Mouse (Mus musculus) brain, embryonic 18.5 days (tissue): ENCODE measurements around the gene Mov10.

Source experiments
- DNase-seq: peaks from one replicate; pipeline ENCODE4 v3.0.0-alpha.2; 2012; ENCODE audit warnings: low read depth, low spot score

Gene Mov10

DNA sequence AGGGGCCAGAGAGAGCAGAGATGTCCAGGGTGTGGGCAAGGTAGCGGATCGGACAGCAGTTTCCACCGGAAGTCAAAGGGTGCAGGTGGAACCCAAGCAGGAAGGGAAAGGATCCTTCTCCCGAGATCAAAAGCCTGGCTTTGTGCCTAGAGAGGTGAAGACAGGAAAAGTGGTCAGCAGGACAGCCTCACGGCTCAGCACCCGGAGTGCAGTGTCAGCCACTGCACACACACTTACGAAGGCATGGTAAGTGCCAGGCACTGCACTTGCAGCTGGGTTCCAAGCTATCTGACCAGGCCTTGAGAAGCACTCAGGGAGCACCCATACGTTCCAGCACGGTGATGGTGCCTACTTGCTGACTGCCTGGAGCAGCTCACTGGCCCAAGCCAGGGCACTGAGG lies 12.8 kb downstream of the Mov10 start:
- DNase-seq = no peak

DNA sequence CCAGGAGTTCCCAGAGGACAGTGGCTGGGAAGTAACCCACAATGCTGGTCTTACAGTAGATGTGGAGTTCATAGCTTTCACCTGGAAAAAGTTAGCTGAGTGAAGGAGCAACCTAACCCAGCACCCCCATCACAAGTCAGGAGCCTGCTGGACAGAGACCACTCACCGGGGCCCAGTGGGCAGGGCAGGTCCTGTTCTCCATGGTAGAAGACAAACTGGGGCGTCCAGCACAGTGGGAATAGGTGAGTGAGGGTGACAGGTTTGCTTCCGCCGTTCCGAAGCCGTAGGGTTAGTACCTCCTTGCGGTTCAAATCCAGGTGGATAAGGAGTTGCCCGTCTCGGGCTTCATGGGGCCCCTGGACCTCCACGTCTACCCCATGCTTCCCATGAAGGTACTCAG lies 14.1 kb downstream of the Mov10 start:
- no peak for DNase-seq

DNA sequence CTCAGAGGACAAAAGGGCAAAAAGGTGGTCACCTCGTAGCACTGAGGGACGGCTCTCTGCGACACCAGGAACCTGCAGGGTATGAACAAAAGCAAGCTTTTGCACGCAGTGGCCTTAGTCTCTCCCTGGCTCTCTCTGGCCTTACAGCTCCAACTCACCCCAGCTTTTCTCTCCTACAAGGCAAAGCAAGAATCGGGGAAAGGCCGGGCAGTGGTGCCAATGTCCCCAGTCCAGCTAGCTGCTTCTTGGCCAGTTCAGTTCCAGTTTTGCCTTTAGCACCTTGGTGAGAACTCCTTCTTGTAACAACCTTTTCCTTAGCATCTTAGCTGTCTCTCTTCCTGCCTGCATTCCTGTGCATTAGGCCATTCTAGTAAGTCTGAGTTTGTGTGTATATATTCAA lies 16.9 kb downstream of the Mov10 start:
- no peak for DNase-seq

DNA sequence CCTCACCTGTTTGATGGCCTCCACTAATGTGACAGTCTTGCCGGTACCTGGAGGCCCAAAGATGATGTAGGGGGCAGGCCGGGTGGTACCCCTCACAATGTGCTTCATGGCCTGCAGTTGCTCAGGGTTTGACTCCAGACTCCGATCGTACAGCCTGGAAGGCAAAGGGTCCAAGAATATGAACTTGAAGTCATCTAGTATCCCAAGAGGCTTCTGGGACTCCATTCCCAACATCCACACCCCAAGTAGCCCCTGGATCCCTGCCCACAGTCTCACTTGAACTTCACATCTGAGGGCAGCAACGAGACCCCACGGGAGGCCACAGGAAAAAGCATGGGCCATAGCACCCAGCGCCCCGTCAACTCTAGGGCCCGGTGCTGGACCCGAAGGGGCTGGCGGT lies 17.7 kb downstream of the Mov10 start:
- DNase-seq = no peak

DNA sequence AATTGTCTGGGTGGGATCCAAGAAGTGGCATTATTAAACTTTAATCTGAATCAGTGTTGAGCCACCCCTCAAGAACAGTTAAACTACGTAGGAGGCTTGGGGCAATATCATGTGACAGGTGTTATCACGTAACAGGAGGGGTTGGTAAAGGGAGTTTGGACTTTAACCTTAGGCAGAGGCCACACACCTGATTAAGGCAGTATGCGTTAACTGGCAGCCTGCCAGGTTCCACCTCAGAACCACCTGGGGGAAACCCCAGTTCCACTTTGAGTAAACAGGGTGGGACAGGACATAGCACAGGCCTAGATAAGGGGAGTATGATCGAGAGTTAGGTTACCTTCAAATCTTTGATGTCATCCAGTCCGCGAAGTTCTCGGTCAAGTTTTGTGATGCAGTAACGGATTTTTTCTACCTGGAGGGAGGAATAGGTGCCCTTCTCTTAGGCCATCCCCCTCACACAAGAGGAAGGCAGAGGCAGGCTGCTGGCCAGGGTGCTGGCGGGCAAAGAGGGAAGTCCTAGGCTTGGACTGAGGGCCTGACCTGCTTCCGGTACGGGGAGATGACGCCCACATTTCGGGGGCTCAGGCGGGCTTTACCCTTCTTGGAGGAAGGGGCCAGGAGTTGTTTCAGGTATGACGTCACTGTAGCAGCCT lies 21.8 kb downstream of the Mov10 start:
- DNase-seq = no peak

DNA sequence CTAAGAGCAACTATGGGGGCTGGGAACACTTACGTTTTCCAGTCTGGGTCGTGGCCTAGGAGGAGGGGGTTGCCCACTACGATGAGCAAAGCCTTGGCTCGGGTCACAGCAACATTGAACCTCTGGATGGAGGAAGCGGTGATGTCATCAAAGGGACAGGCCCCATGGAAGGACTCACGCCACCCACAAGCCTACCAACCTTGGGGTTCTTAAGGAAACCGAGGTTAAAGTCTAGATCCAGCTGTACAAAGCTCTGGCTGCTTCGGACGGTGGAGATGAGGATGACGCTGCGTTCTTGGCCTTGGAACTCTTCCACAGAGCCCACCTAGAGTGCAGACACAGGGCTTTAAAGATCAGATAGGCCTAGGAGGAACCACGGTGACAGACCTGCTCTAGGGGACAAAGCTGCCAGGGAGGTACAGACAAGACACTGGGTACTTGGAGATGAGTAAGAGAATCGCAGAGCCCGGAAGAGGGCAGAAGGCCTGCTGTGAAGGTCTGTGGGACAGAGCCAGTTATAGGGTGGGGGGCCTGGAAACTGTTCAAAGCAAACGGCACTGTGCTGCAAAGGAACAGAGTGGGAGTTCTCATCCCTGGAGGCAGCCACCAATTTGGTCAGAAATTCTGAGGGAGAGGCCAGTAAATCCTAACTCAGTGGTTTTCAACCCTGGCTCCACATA lies 22.6 kb downstream of the Mov10 start:
- no peak for DNase-seq

DNA sequence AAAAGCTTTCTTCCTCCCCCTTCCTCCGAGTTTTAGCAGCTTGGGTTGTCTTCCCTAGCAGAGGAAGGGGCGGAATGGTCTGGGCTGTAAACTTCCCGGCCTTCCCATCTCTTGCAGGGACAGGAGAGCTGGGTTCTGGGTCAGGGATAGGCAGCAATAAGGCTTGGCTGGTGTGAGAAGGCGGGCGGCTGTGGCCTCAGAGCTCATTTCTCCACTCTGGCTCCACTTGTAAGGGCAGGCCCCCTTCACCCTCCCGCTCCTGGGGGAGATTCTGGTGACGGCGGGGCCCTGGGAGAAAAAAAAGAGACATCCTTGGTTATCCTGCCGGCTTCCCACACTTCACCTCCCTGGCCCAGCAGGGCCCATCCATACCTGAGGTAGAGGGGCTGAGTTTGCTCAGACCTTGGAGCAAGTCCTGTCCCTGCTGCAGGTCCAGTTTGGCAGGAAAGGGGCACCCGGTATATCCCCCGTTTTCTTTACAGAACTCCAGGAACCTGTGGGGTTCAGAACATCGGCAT lies 23.4 kb downstream of the Mov10 start:
- DNase-seq = no peak

DNA sequence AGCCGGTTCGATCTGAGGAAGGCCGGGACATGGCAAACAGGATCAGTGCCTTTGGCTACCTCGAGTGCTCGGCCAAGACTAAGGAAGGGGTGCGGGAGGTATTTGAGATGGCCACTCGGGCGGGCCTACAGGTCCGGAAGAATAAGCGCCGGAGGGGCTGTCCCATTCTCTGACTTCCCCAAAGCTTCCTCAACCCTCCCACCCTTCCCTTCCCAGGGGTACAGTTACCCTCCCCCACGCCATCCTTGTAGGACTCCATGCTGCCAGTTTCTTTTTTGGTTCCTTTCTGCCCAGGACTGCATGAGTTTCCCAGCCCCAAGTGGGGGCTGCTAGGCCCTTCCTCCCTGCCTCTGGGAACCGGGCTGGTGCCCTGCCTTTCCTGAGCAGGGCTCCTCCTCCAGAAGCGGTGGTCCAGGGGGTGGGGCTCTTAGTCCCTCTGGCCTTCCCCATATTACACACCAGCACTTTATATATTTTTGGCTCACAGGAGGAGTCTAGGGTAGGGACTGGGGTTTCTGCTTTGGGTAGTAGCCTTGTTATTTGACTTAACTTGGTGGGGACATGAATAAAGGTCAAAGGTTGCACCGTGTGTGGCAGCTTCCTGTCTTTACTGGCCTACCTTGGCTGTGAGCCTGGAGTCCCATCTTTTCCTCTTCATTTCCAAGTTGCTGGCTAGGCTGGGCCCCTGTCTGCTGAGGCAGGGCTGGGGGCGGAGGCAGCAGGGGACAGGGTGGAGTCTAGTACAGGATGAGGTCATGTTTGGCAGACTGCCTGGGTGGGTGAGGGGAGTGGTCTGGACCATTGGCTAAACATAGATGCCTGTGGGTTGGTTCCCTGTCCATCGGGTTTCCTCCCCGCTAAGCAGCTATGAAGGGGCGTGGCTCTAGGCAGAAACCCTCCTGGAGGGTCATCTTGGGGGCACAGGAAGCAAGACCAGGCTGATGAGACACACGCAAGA lies 24.2 kb downstream of the Mov10 start:
- no peak for DNase-seq

DNA sequence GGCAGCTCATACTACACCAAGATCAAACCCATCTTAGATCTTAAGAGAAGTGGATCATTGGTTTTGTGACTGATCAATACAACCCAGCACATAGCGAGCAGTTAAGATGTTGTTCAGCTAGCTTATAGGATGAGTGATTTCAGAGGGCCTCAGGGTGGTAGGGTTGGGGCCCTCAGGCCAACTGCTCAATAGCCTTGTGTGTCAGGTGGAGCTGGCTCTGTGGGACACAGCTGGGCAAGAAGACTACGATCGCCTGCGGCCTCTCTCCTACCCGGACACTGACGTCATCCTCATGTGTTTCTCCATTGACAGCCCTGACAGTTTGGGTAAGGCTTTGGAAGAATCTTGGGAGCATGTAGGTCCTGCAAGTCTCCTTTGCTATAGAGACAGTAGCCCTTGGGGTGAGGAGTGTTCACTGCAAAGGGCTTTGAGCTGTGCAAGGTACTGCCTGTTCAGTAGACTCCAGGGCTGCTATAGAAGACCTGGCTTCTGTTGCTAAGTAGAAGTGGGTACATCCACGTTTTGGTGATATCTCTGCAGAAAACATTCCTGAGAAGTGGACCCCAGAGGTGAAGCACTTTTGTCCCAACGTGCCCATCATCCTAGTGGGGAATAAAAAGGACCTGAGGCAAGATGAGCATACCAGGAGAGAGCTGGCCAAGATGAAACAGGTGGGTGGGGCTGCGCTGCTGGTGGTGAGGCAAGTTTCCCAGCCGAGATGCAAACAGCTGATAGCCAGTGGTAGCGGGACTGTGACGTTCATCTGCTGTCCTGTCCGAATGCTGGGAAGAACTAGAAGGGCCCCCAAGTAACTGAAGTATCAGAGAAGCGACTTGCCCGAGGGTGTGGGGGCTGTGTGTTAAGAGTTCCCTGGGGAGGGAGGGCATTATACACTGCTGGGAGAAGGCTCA lies 25.7 kb downstream of the Mov10 start:
- no peak for DNase-seq

DNA sequence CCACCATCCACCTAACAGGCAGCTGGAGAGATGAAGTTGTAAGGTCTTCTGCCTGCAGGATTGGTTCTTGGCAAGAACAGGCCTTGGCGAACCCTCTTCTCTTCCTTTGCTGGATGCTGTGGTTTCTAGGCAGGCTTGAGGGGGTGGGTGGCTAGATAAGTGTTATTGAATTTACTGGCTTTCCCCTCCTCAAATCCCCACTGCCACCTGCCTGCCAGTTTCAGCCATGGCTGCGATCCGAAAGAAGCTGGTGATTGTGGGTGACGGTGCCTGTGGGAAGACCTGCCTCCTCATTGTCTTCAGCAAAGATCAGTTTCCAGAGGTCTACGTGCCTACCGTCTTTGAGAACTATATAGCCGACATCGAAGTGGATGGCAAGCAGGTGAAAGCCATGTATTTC lies 26.7 kb downstream of the Mov10 start:
- no peak for DNase-seq

DNA sequence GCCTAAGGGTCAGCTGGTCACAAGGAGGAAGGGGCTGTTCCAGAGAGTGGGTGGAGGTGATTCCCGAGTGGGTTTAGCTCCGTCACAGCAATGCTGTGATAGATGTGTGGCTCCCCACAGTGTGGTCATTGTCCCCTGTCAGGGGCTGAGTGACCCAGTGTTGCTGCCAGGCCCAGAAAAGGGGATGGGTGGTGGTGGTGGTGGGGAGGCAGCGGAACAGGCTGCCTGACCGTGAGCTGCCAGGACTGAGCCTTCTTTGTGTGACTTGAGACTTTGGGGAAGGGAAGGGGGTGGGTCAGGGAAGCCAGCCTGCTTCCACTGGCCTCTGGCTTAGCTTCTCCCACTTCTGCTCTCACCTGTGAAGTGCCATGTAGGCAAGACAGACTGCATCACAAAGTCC lies 27.3 kb downstream of the Mov10 start:
- no peak for DNase-seq

DNA sequence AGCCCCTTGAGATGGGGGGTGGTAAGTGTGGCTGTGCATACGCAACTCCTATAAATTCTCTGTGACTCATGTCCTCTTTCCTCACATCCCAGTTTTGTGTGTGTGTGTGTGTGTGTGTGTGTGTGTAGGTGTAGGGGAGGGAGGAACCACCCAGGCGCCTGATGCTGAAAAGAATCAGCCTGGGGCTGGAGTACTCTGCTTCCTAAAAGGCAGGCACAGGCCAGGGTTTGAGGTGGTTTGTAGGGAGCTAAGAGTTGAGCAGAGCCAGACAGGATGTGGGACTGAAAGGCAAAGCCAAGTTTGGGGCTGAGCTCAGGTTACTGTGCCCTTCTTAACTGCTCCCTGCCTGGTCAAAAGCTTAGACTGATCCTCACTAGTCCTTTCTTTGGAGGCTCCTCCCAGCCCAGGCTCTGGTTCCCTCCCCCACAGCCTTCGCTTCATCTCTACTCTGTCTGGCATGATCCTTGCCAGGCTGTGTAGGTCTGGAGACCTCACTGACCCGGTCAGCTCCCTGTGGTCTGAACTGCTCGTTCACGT lies 27.9 kb downstream of the Mov10 start:
- DNase-seq = no peak

DNA sequence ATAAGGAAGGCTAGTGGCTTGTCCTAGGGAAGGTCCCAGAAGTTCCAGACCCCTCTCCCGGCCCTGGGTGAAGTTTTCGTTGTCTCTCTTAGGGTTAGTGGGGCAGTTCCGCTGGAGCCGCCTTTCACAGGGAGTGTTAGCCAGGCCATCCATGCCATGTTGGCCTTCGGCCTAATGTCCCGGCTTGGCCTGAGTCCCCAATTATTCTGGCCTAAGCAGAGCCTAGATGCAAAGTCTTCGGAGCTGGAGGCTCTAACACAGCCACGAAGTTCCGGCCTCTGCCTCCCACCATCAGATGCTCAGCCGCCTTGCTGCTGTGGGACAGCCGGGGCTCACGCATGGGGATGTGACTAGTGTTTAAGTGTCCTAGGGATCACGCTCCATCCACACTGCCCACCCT lies 28.5 kb downstream of the Mov10 start:
- DNase-seq = no peak

DNA sequence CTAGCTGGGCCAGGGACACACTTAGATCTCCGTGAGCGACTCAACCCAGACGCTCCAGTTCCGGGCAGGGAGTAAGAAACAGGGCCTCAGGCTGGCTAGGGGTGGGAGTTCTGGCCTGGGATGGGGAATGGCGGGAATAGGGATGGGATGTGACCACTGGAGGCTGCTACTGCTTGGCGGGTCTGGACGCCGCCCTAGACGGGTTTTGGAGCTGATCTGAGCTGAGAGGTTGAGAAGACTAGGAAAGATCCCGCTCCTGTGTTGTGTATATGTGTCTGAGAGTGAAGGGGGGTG lies 29.1 kb downstream of the Mov10 start:
- DNase-seq = no peak

DNA sequence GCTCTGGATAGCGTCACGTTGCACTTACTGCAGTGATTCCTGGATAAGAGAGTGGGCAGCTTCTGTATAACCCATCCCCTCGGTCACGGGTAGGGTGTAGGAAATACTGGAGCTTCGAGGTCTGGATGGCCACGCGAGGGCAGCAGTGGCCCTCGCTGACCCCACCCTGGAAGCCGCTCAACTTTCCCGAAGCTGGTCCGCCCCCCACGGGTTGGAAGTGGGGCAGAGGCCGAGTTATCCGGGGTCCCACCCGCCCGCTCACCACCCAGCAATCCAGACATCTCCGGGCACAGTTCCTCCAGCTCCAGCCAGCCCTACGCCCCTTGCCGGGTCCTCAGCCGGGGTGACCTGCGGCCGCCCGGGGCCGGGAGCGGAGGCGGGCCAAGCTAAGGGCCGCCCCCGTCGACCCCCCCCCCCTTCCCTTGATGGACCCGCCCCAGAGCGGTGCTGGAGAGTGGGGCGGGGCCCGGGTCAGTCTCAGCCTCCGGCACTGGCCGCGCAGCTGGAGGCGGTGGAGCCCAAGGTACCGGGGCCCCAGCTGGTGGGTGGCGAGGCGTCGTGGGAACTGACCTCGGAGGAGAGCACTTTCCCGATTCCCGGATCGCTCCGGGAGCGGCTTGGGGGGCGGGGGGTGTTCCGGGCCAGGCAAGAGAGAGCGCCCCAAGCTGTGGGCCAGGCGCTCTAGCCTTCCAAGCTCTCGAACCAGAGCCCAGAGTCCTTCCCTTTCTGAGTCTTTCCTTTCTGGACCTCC lies 29.6 kb downstream of the Mov10 start:
- no peak for DNase-seq

DNA sequence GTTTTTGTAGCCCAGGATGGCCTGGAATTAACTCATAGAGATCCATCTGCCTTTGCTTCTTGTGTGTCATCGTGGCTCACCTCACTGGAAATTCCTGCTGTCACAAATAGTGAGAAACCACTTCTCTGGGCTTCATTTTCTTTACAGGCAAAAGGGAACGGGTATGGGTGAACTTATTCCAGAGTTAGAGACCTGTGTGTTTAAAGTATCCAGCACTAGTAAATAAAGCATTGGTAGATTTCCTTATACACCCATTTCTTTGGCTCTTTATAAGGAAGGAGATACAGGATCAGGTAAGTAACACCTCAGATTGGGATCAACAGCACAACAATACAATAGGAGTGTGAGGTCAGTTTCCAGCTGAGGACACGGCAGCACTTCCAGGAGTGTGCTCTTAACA lies 30.3 kb downstream of the Mov10 start, which contains the start of gene Rhoc:
Gene Rhoc (plus strand): TSS at position 301 of the 400 bp plus-strand sequence.
- no peak for DNase-seq

DNA sequence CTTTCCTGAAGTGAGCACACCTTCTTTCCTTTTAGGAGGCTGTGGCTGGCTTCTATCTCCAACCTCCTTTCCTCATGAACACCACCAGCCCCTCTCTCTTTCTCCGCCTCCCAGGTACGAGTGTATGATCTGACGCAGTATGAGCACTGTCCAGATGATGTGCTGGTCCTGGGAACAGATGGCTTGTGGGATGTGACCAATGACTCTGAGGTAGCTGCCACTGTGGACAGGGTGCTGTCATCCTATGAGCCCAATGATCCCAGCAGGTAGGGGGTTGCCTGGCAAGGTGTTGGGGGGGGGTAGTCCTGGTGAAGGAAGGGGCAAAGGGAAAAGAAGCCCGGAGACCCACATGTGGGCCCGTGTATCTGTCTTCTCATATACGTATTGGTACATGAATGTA lies 33.1 kb downstream of the Mov10 start:
- no peak for DNase-seq

DNA sequence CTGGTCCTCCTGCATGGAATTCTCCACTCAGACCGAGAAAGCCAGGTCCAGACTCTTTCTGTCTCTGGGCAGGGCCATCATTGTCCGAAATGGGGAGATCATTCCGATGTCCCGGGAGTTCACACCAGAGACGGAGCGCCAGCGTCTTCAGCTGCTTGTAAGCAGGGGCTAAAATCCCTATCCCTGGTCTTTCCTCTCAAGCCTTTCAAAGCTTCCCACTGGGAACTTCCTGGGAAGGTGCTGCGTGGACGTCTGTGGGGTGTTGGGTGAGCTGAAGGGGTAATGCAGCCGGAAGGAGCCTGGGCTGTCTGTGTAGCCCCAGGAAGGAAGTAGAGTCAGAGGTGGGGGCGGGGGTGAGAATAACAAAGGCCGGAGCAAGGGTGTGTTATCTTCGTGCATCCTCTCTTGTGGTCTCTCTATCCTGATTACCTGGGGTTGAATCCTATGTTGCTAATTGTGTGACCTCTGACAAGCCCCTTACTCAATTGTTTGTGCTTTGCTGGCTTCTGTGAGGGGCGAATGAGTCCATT lies 34.3 kb downstream of the Mov10 start:
- DNase-seq = no peak

DNA sequence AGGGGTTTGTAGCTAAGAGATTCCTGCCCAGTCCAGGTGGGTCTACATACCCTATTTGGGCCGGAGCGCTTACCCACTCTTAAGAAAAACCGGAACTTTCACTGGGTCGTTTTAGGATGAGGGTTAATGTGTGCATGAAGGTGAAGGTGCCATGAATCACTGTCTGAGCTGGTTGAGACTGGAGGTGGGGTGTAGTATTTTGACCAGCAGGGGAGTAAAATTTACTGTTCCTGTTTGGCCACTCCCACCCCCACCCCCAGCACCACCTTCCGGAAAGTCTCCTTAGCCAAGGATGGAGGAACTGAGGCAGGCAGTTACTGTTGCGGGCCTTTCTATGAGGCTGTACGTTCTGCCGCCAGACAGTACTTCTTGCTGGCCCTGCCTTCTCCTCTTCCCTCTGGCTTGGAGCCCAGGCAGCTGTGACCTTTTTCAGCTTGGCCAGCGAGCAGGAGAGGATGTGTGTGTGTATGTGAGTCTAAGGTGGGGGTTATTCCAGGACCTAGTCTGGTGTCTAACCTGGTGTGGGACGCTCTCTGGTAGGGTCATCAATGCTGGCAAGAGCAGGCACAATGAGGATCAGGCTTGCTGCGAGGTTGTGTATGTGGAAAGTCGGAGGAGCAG lies 36.2 kb downstream of the Mov10 start:
- DNase-seq = no peak

DNA sequence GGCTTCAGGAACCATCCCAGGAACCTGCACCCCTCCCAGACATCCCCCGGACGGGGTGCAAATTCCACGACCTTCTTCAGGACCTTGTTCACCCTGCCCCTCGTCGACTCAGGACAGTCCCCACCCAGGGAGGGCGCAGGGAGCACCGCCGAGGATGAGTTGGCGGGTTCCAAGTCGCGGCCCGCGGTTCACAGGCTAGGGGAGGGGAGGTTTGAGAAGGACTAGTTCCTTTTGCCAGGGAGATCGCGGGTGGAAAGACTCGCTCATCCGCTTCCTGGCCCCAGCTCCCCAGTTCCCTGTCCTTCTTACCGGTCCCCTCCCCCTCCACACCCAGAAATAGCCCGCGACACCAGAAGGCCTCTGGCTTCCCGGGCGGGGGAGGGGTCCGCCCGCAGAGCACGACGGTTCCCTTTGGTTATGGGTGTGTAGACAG lies 36.9 kb downstream of the Mov10 start, which contains the start of gene Fam19a3:
Gene Fam19a3 (minus strand): TSS at position 370 of the 433 bp plus-strand sequence.
- no peak for DNase-seq
